Mouse (Mus musculus): ENCODE results near the gene Gm20388.

The Gm20388 gene

DNA sequence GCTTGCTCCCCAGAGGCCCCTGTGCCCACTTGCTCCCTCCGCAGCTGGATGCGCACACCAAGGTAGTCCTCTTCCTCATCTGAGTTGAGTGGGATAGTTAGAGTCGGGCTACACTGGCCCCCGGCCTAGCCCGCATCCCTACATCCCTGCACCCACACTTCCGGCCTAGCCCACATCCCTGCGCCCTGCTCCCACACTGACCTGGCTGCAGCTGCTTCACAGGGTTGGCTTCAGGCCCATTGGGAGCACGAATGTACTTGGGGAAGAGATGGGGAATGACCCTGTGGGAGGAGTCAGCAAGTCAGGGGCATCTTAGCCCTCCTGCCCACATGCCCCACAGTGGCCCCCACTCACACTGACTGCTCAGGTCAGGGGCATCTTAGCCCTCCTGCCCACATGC is 2571.8 kb downstream of the Gm20388 start:
- no peak for DNase-seq

DNA sequence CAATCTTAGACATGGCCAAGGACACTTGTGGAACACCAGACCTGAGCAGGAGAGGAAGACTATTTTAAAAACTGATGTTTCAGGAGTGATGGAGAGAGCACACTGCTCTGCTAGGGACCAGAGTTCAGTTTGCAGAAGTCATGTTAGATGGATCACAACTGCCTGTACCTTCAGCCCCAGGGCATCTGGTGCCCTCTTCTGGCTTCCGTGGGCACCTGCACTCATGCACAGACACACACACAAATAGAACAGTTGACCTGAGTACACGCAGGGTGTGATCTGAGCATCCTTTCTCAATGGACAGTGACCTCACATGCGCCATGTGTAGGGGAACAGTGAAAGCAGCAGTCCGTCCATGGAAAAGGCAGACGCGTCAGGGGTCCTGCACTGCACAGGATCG is 2573.2 kb downstream of the Gm20388 start:
- no peak for DNase-seq

DNA sequence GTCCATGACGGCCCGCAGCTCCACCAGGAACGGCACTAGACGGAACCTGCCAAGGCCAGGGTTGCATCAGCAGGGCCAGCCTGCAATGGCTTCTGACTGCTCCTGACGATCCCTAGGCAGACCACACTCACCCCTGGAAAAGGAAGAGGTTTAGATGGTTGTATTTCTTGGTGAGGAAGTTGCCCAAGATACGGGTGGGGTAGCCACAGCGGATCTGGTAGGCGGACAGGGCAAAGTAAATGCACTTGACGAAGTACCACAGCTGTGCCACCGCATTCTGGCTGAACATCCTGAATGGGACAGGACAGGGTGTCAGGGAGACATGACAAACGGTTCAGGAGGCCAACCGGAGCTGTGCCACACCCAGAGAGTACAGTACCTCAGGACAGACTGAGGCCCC is 2574.2 kb downstream of the Gm20388 start:
- no peak for DNase-seq

DNA sequence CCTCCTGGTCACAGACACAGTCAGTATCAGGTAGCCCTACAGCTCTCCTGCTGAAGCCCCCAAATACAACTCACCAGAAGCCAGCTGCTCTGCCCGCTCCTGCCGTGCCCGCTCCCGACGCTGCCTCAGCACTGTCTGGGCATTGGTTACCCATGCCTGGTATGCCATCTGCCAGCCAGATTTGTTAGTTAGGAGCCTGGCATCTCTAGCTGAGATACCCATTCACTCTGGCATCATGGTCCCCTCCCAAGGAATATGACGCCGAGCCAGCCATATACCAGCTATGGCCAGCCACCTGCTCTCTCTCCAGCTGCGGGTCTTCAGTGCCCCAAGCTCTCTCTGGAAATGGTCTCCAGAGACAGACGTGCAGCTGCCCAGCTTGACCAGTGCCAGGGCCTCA is 2577.7 kb downstream of the Gm20388 start:
- DNase-seq = no peak

DNA sequence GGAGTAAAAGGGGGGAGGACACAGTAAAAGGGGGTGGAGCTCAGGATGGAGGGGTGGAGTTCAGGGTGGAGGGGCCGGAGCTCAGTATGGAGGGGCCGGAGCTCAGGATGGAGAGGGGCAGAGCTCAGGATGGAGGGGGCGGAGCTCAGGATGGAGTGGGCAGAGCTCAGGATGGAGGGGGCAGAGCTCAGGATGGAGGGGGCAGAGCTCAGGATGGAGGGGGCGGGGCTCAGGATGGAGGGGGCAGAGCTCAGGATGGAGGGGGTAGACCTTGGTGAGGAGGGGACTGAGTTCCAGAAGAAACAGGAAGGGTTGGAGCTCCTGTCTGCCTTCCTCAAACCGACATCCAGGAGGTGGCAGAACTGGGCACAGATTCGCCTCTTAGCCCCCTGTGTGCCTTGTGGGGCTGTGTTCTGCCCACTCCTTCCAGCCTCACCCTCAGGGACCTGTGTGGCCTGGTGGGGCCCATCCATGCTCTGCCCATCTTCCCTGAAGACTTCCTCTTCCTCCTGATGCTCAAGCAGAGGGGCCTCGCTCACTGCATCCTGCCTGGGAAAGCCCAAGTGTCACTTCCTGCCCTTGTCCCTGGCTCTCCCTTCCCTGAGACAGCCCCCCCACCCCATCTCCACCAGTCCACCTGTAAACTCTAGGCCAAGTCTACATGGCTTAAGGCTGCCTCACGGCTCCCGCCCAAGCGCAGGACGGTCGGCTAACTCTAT is 2586.5 kb downstream of the Gm20388 start:
- DNase-seq = no peak

GRCm38 (mm10) chr8:122497912-122498311 is 2587.3 kb downstream of the Gm20388 start:
- peak; percentile 34 to 44 for DNase-seq

GRCm38 (mm10) chr8:122500856-122501255 is 2590.2 kb downstream of the Gm20388 start:
- peak; percentile 89 to 91 for DNase-seq

GRCm38 (mm10) chr8:122511552-122511951 is 2600.9 kb downstream of the Gm20388 start:
- DNase-seq = no peak

DNA sequence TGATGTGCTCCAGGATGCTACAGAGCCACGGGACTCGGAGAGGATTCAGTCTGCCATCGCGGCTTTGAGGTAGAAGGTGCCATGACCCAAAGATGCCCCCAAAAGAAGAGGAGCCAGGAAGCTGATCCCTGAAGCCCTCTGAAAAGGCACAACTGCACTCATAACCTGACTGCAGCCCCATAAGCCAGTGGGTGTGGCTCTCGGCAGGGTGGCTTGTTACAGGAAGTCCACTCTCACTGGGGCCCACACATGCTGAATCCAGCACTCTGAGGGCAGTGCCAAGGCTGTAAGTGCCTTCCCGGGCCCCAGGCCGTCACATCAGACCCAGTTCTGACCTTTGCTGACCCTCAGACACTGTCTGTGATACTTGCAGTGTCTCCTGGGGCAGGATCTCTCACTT is 2601.8 kb downstream of the Gm20388 start:
- no peak for DNase-seq

GRCm38 (mm10) chr8:122515699-122516098 is 2605.1 kb downstream of the Gm20388 start:
- no peak for DNase-seq

DNA sequence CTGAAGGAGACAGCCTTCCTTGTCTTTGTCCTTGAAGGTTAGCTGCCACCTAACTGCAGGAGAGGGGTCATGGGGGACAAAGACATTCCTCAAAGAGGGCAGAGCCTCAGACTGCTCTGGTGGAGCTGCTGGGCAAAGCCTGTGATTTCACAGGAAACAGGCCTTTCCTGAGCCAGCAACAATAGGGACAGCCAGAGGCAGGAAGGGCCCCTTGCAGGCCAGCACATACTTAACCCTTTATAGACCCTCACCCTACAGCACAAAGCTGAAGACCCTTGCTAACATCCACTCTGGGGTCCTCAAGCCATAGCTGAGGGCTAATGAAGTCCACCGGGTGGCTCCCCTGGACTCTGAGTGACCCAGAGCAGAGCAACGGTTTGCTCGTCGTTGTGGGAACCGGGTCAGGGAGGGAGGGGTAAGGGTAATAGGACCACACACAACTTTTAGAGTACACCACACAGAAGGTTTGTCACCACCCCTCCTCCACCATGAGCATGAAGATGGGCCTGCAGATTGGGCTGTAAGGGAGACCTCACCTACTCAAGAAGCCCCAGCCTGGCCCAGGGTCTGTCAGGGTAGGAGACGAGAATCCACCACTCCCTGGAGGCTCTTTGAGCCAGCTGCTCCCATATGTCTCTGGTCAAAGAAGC is 2607.0 kb downstream of the Gm20388 start:
- no peak for DNase-seq

GRCm38 (mm10) chr8:122520611-122521010 is 2610.0 kb downstream of the Gm20388 start:
- no peak for DNase-seq

DNA sequence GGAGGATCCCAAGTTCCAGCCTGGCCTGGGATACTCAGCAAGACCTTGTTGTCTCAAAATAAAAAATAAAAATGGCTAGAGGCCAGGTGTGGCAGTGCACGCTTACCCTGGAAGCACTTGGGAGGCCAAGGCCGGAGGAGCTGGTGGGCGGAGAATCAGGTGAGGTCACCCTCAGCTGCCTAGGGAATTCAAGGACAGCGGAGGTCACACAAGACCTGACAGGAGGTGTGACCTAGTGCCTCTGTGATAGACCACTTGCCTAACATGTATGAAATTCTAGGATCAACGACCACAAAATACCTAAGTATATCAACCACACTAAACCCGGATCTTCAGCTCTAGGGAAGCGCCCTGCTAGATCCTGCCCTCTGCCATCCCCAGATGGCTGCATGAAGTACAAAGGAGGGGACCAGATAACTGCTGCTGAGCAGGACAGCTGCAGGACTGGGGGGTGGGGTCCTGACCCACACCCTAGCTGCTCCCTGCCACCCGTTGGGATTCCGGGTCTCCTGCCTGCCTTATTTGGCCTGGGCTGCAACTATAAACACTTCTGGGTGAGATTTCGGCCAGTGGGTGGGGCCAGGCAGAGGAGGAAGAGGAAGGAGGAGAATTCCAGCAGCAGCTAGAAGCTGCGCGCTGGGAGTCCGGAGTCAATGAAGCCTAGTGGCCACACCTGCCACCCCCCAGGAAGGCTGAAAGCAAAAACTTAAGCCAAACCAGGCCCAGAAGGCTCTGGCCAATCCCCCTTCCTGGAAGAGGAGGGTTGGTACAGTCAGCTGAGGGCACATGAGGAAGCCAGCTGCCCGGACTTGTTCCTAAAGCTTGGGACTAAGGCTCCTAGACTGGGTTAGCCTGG is 2612.4 kb downstream of the Gm20388 start:
- DNase-seq = no peak

DNA sequence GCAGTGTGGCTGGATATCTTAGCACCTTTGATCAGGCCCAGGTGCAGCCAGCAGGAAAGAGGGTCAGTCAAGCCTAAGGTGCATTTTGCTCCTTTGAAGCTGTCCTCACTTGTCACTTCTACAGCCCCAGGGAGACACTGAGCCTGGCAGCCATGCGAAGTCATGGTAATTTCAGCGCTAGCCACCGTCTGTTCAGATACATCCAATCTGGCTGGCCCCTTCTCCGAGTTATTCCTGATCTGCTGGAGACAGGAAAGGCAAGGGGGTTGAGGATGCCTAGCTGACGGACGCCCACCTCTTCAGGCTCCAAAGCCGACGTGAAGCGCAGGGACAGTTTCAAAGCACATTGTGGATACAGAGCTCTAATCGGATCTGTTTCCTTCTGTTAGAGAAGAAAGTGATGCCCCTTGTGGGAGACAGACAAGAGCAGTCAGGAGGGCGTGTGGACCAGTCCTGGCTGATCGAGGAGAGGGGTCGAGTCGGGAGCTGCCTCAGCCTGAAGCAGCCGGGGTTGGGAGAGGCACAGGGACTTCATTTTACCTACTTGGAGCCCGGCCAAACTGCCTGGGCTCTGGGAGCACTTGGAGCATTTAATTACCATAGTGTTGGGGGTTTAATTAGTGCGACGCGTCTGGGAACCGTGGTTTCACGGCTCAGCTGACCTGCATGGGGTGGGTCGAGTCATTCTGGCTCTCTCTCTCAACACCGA is 2613.2 kb downstream of the Gm20388 start:
- no peak for DNase-seq

GRCm38 (mm10) chr8:122524506-122524905 is 2613.9 kb downstream of the Gm20388 start:
- DNase-seq = no peak

GRCm38 (mm10) chr8:122525004-122525403 is 2614.4 kb downstream of the Gm20388 start:
- DNase-seq = no peak

DNA sequence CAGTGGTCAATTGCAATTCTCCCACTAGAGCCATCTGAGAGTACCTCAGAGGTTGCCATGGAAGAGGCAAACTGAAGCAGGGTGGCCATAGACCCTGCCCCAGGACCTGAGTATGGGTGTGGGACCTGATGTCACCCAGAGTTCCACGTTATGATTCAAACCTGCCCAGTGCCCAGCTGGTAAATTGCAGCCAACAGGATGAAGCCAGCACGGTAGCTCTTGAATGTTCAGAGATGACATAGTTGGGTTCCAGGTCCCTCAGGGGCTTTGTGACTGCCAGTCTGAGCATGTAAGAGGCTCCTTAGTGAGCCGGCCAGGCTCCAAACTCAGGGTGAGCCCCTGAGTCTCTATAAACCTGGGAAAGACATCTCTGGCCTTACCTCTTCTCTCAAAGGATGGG is 2615.4 kb downstream of the Gm20388 start:
- no peak for DNase-seq

- DNase-seq = no peak
Observed at GRCm38 (mm10) chr8:122526526-122527170, 2616.0 kb downstream of the Gm20388 start.

GRCm38 (mm10) chr8:122527937-122528336 is 2617.3 kb downstream of the Gm20388 start:
- DNase-seq = no peak

- no peak for DNase-seq
Observed at GRCm38 (mm10) chr8:122529159-122529558, 2618.5 kb downstream of the Gm20388 start.

DNA sequence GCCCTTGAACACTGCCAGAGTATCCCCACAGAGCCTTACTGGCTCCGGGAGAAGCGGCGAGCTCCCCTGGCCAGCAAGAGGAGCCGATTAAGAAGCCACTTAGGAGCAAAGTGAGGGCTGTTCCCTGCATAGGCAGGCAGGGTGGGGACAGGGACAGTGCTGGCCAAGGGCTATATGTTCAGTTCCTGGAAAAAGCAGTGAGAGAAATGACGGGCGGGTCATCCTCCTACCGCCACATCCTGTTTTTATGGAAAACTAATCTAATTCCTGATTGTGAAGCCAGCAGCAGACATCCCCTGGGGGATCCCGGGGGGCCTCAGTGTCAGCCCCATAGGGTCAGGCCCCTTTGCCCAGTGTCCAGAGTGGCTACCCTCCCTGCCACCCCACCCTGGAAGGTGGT is 2620.7 kb downstream of the Gm20388 start:
- DNase-seq = no peak

- no peak for DNase-seq
Observed at GRCm38 (mm10) chr8:122537033-122537432, 2626.4 kb downstream of the Gm20388 start.

- no peak for DNase-seq
Observed at GRCm38 (mm10) chr8:122537812-122538211, 2627.2 kb downstream of the Gm20388 start.

Data from B cell, adult 2 months (primary cell).